Mouse (Mus musculus): ENCODE measurements around the gene Stard9.

Stard9 gene

DNA sequence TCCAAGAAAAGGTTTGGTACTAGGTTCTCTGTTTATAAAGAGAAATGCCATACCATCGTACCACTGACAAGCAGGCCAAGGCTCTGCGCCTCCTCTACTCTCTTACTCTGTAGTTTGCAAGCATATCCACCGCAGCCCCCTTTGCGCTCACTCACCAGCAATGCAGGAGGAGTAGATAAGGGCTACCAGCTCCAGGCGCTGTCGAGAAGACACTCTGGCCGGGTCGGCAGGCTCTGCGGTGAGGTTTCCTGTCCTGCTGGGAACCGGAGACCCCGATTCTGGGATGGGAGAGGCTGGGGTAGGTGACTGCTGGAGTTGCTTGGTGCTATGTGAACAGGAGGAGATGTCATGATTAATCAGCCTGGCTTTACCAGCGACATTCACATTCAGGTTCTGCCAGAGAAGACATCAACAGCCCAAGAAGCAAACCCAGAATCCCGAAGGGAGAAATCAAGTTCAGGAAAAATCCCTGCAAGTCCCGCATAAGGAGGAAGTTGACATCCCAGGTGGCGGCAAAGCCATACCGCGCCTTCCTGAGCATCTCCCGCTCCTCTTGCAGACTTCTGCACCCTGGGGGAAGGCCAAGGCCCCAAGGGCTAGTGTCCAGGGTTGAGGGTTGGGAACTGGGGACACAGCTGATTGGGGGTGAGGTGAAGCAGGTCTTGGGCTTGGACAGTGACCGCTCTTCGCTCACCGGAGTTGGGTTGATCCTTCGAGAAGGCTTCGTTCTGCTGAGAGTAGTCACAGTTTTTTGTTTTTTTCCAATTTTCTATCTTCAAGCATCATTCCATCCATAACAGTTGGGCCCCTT, 101.1 kb downstream of the Stard9 start:
- DNase-seq (ENCODE audit: low read depth) = peak; percentile 14

DNA sequence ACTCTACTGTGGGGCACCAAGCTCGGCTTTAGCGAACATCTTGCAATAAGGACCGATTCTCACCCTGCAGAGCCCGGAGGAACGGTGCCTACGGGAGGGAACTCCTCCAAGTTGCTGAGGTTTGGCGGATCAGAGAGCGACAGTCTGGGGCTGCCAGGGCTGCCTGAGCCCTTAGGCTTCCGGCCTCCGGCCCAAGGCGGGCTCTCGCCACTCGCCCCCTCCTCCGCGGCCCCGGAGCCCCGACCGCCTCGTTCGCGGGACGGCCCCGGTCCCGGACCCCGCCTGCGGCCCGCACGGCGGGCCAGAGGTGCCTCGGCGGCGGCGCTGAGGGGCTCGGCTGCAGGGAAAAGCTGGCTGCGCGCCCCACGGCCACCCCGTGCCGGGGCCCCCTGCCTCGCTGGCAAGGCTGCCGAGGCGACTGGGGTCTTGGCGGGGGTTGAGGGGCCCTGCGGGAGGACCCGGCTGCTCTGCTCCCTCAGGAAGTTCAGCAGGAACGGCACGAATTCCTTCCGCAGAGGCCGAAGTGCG, 101.8 kb downstream of the Stard9 start:
- peak; percentile 46 for DNase-seq (ENCODE audit: low read depth)

DNA sequence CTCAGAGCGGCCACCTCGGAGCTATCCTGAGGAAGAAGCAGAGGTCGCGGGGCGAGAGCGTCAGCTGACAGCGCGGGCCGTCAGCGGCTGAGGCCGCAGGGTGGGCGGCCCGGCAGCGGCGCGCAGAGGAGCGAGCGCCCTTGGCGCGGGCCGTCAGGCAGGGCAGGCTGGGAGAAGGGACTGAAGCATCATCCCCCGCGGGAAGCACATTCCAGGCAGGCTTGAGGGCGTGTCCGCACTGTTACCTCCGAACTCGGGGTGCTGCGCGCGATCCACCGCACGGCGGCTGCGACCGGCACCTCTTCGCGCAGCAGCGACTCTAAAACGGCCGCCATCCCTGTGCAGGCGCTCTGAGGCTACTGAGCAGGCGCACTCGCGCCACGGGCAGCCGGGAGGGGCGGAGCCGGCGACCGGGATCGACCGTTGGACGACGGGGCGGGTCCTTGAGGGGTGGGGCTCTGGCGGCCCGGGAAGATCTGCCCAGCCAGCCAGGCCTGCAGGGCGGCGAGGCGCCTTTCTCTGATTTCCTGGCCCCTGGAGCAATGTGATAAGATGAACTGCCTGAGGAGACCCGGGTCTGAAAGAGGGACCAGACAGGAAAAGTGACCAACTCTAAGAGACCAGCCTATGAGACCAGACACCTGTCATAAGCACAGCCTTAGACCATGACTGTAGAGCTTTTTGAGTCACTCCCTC, 102.4 kb downstream of the Stard9 start:
- peak; percentile 94 for DNase-seq (ENCODE audit: low read depth)

DNA sequence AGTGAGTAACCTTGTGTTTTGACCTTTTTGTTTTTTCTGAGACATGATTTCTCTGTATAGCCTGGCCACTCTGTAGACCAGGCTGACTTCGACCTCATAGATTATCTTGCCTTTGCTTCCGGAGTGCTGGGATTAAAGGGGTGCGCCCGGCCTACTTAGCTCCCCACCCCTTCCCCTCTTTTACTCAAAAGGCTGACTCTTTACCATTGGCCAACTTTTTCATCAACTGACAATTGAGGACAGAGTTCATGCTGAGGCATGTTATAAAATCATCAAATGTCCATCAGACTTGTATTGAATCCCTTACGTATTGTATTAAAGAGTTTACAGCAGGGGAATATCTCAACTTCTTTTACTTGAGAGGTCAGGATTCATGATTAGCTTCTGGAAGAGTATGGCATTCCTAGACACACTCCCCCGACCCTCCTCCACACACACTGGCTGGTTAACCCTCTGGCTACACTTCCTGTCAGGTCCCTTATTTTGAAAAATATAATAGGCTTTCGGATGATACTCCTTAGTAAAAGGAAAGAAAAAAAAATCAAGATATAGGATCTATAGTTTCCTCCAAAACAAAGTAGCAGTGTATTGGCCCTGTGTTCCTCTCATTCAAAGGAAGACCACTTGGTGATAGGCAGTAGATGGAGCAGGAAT, 103.1 kb downstream of the Stard9 start:
- no peak for DNase-seq (ENCODE audit: low read depth)

DNA sequence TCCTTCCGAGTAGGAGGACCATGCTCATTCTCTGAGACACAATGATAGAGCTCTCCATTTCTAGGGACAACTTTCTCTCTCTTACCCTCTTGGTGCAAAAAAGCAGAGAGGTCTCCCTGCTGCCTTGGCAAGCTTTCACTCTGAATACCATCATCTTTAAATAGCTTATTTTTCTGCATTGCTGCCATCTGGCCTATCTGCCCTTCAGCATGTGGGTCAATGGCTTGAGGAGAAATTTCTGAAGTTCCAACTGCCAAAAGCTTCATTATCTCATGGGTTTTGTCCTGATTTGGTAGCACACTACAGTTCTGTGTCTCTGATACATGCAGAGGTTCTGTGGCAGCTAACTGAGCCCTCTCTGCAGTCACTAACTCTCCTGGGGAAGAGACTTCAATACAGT, 116.6 kb downstream of the Stard9 start:
- DNase-seq (ENCODE audit: low read depth) = no peak

DNA sequence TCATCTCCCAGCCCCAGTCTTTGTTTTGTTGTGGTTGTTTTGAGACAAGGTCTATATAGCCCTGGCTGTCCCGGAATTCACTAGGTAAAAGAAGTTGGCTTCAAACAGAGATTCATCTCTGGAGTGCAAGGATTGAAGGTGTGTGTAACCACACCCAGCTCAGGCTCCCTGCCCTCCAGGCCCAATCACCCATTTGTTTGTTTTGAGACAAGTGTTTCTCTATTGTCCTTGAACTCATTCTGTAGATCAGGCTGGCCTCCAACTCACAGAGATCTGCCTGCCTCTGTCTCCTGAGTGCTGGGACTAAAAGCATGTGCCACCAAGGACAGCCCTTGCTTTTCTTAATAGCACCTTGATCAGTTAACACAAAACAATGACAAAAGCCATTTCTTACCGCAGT, 119.1 kb downstream of the Stard9 start:
- no peak for DNase-seq (ENCODE audit: low read depth)

DNA sequence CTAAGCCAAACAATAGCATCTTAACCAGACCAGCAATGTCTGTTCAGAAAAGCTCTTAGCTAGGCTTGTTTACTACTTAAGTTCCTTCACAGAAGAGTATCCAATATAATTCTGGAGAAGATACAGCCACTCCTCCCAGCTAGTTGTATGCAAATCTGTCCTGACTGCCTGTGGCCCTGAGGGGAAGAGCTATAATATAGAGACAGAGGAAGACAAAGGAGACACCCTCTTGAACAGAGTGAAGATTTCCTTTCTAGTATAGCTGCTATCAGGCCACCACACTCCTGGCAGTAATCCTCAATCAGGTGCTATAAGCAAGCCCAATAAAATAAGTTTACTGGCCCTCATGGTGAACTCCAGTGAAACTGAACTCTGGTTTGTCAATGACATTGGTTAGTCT, 133.0 kb downstream of the Stard9 start:
- no peak for DNase-seq (ENCODE audit: low read depth)

DNA sequence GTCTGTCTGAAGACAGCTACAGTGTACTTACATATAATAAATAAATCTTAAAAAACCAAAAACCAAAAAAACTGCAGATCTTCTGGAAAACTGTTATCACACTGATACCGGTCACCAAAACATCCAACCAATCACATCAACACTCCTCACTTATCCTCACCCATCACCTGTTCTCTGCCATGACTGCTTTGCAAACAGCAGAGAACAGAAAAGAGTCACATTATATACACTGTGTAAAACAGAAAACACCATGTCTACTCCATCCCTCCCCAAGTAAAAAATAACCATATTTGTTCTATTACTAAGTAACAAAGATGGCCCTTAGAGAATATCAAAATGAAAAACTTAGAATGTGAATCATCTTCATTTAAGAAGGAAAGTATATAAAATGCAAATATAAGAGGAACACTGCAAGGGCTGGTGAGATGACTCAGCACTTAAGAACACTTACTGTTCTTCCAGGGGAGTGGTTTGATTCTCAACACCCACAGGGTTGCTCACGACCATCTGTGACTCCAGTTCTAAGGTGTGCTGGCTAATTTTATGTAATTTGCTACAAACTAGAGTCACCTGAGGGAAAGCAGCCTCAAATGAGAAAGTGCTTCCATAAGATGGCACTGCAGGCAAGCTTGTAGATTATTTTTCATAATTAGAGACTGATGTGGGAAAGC, 141.5 kb downstream of the Stard9 start:
- DNase-seq (ENCODE audit: low read depth) = no peak
